Mouse (Mus musculus) pancreas, adult 10 weeks (tissue): ENCODE results near the gene Fars2. TPM values are rescaled to one million over a fixed set of nuclear protein-coding genes. Genes with fewer than 3 reads are reported as not detected.

Experiments
- polyA plus RNA-seq: library from polyadenylated mRNA; stranded (reverse); fragments of 350-450 nt; fragmentation: Illumina TruSeq; extraction: RNeasy Lipid Tissue Mini Kit (QIAGEN cat#74804); gene quantifications from one replicate; pipeline ENCODE4 v1.2.3, GENCODE M21; 2015; ENCODE audit warnings: low read depth, low replicate concordance; ENCODE audit not compliant: insufficient read depth

Gene Fars2
- 9.6 TPM for polyA plus RNA-seq

GRCm38 (mm10) chr13:36117143-36118014, at the start of gene Fars2, which contains the start of gene Lyrm4:
Fars2 (plus strand) TSS chr13:36117412.
Lyrm4 (minus strand) TSS chr13:36117526.

GRCm38 (mm10) chr13:36734731-36735571, 617.7 kb downstream of the Fars2 start, which contains the start of gene Nrn1:
Nrn1 (minus strand) TSS chr13:36735131.

Other genes with a start within 250 kb of the Fars2 start
- gene Rpp40, start 211.1 kb upstream of the Fars2 start, polyA plus RNA-seq: 1.2 TPM
- gene Ppp1r3g, start 158.6 kb upstream of the Fars2 start, polyA plus RNA-seq: not detected
- 2.0 TPM for gene Lyrm4, start 114 bp downstream of the Fars2 start, polyA plus RNA-seq